Mouse (Mus musculus) kidney, postnatal 25 days (tissue): ENCODE results near the gene Rptn.
"Not testable (repeated sequence)": the region's sequence is repeated elsewhere in the genome, so short reads cannot be mapped to it uniquely, and the experiment has no call there.

Source experiments
- DNase-seq, 2 experiments: peaks; one replicate each; pipeline ENCODE4 v3.0.0; 2021; ENCODE audit warnings: mixed read lengths in 2 of 2

Gene Rptn

DNA sequence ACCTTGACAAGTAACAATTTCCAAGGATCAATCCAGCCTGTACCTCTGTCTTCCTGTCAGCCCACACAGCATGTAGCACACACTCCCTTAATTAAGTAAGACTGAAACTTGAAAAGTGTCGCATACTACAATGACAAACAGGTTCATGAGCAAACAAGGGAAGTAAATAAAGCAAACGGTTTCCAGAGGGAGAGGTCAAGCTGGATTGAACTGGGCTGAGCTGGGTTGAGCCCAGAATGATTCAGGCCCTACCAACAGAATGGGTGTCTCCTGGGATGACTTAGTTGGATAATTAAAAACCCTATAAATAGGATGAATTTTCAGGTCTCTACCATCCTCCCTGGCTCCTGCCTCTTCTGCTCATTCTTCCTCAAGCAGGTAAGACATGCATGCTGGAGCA, at the start of gene Rptn:
Gene Rptn, plus strand, starts transcription at position 334 of the 400 bp plus-strand sequence.
- DNase-seq, result no peak

DNA sequence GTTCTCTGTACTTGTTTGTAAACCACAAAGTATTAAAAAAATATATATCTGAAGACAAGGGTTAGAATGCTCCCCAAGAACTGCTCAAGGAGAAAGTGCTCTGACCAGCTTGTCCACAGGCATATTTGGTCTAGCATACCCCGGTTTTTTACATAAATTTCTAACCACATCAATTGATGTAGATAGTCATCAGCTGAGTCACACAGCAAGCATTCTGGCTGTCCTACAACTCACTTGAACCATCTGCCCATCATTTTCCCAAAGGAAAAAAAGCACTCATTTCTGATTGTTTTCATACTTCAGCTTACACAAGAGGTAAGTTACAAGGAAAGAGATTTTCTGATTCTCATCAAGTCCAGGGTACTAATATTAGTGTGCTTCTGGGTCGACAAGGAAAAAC, 46.6 kb upstream of the Rptn start:
- DNase-seq, result no peak

DNA sequence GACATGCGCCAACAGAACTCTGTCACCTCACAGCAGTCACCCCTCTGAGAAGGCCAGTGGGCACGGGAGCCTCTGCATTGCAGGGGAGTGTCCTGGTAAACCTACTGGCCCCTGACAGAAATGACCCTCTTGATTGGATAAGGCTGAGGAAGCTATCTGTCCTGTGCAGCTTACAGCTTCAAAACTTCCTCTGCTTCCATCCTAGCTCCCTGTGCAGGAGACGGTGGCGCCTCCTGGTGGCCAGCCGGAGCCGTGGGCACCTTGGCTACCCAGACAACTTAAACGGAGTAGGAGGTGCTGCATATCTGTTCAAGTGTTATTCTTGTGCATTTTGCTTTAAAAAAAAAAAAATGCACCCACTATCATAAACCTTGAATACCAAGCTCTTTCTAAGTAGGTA, 33.5 kb upstream of the Rptn start:
- peak; percentile 51 to 56 for DNase-seq

DNA sequence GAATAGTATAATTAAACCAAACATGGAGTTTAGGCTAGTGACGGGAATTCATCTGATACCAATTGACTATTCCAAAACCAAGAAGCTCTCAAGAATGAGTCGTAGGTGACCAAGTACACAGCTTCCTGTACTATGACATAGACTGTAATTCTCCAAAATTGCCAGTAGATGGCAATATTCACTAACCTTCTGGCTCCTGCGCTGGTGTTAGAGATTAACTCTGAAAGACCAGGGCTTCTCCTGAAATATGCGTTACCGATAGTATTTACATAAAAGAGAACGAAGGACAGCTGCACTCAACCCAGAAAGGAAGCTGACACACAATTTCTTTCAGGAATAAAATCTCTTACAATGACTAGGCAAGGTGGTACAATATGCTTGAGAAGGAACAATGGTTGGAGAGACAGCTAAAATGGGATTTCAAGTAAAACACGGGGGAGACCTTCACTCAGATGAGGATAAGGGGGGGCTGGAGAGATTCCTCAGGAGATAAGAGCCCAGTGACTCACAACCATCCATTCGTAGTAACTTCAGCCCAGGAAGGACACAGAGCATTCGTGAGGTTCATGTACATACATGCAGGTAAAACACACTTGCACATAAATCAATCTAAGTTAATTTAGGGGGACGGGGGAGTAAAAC, 31.4 kb upstream of the Rptn start:
- no peak for DNase-seq

DNA sequence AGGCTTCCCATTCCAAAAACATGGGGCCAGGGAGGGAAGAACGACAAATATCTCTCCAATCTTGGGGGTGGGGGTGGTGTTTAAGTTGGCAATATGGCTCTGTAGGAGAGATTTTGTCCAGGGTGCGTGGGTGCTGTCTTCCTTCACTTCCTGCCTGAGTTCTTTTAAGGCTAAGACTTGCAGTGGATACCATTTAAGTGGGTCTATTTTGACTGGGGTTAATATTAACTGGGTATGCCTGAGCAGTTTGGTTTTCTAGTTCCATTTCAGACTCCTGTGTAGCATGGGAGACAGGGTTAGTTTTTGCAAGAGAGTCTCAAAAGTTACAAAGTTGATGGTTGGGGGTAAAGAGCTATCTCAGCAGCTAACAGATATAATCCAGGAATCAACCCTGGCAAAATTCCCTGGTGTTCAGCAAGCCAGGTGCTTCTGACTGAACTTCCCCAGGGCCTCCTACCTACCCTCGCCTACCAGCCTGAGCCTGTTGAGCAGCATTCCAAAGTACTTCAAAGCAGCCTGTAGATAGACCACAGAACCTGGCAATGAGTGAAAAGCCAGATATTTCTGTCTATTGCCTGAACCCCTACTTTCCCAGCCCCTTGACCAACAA, 26.4 kb upstream of the Rptn start:
- DNase-seq, result peak; percentile 36 to 59

DNA sequence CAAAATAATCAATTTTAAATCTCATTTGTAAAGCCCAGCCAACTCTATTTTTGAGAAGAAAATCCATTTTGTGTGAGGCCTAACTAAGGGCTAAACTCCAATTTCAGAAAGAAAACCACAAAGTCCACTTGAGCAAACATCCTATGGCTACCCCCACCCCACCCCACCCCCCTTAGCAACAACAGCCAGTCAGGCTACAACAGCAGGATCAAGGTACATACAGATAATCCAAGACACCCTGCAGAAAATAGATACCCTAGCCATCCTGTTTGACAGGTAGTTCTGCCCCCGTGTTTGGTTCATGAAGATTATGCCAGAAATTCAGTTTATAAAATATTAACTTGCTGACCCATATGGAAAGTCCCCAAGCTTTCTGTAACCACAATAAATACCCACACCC, 25.3 kb upstream of the Rptn start:
- no peak for DNase-seq

DNA sequence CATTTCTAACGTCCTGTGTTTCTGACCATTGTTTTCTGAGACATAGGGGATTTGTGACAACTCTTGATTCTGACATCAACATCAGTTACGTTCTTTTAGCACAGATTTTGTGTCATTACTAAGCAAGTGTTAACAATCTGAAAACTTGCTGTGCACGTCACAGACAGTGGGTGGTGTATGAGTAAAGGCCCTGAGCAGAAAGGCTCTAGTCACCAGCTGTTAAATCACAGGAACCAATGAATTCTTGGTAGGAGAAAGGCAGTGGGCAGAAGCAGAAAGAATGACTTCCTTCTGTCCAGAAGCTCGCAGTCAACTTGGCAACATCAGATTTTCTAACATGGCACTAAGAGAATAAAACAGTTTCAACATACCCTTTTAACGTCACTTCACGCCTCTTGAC, 20.1 kb upstream of the Rptn start:
- no peak for DNase-seq

DNA sequence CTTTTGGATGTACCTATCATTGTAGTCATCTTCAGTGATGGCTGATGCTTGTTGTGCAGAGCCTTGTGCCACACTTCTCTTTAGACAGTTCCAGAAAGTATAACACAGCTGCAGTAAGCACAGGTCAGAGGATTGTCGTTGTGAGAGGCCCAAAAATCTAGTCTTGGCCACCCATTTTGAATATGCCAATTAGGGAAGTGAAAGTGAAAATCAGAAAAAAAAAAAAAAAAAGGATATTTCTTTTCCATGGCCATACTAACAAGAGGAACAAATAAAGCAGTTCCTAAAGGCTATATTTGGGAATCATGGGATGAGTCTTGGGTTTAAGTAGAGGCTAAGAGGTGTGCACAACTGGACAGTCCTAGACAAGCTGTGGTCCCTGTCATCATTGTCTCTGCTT, 18.3 kb upstream of the Rptn start:
- no peak for DNase-seq

DNA sequence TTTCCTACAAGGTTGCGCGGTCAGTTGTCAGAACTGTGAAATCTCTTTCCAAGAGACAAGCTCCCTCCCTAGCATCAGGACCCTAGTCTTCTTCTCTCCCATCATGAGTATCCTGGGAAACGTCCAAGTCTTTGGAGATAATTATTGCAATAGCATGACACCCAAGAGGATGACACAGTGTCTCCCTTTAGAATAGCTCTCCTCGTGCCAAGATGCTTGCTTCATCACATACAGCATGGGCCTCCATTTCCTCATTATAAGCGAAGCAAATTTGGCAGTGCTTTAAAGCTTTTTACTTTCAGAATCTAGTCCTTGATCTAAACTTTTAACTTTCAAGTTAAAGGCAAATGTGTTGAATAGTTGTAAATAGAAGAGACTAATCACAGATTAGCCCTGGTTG, 17.9 kb upstream of the Rptn start:
- DNase-seq, result no peak

DNA sequence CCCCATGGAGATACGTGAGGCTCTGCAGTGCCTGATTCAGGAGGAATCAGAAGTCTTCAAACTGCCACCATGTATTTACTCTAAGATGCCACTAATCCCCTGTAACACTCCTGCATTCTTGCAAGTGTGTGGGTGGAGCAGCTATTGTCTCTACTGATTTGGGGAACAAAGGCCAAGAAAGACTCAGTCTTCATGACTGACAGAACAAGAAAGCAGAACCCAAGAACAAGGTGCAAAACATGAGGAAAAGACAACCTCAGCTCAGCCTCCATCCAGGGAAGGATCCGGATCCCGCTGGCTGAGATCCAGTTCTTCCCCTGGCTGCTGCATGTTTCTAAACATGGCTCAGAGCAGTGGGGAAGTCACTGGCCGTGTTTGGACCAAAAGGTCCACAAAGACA, 15.4 kb upstream of the Rptn start:
- no peak for DNase-seq

DNA sequence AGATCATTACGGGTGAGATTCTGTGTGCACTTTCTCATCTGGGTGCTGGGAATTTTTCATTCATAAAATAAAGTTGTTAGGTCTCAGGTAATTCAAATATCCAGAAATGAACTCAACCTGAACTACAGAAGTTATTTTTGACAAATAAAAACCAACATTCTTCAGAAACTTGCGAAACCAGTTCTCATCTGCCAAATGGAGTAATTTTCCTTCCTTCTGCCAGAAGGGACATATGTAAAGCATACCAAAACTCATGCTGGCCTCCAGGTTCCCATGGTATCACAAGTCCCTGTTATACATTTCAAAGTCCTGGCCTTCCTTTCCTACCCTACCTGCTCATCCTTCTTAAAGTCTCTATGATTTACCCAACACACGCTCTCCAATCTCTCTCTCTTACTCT, 10.4 kb downstream of the Rptn start:
- DNase-seq, result no peak

DNA sequence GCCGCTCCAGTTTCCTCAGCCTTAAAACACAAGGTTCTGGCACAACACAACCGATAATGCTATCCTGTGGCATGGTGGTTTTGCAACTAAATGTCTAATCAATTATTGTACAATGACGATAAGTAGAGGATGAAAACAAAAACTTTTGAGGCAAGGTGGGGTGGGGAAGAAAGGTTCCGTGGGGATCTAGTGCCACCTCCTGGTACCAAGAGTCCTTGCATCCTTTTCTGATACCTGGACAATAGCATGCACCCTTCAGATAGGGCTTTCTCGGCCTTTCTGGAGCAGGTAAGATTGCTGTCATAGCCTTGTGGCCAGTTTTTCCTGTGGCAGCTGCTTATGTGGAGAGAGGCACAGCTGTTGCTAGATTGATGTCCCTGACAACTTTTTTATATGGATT, 13.5 kb downstream of the Rptn start:
- DNase-seq, result peak; percentile 40 to 42

DNA sequence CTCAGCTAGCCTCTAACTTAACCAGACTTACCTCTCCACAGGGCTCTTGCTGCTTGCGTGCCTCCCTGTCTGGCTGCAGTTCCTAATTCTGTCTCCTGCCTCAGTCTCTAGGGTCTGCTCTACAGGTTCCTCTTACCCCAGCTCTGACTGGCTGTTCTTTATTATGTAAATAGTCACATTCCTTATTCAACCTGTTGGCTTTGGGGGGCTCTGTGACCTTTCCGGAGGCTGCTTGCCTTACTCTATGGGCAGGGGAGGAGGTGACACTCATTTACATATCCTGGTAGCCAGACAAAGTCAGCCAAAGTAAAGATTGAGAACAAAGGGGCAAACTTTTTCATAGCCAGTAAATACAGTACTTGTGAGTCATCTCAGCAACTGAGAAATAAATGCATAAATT, 18.4 kb downstream of the Rptn start:
- DNase-seq, result no peak

DNA sequence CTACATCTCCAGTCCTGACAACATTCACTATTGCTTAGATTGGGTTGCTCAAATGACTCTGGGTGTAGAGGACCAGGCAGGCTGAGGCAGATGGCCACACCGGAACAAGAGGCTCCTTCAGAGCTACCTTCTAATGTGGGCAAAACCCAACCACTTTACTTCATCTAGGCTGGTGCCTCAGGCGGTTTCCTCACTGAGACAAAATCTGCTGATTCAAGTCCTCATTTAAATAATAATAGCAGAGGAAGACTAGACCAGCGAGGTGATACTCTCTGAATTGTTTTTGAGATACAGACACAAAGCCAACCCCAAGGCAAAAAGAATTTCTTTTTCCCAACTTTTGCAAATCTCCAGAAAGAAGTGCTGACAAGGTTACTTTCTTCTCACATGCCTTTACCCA, 38.2 kb downstream of the Rptn start:
- no peak for DNase-seq

DNA sequence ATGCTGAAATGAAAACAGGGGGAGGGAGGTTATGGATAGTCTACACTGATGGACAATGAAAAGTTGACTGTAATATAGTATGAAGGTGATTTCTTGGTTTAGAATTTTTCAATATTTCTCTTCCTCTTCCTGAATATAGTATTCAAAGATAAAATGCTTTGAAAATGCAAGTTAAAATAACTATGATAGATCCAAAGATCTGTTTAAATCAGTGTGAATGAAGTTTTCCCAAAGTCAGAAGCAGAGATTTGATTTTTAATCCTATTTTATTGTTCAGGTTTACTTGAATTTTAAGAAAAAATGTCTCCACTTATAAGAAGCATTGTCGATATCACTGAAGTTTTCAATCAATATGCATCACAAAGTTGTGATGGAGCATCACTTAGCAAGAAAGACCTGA, 48.5 kb downstream of the Rptn start, which contains the start of gene Tchh:
Gene Tchh, plus strand, starts transcription at position 301 of the 400 bp plus-strand sequence.
- no peak for DNase-seq

DNA sequence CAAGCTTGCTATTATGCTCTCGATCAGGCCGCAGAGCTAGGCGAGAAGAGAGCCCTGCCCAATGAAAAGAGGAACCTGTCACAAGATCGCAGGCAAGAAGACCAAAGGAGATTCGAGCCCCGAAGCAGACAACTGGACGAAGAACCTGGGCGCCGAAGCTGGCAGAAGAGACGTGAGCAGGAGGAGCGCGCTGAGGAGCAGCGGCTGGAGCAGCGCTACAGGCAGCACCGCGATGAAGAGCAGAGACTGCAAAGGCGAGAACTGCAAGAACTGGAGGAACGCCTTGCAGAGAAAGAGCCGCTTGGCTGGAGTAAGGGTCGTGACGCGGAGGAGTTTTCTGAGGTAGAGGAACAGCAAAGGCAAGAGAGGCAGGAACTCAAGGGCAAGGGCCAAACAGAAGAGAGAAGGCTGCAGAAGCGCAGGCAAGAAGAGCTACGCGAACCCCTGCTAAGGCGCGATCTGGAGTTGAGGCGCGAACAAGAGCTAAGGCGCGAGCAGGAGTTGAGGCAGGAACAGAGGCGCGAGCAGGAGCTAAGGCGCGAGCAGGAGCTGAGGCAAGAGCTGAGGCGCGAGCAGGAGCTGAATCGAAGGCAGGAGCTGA, 50.1 kb downstream of the Rptn start:
- peak; percentile 11 to 37 for DNase-seq

DNA sequence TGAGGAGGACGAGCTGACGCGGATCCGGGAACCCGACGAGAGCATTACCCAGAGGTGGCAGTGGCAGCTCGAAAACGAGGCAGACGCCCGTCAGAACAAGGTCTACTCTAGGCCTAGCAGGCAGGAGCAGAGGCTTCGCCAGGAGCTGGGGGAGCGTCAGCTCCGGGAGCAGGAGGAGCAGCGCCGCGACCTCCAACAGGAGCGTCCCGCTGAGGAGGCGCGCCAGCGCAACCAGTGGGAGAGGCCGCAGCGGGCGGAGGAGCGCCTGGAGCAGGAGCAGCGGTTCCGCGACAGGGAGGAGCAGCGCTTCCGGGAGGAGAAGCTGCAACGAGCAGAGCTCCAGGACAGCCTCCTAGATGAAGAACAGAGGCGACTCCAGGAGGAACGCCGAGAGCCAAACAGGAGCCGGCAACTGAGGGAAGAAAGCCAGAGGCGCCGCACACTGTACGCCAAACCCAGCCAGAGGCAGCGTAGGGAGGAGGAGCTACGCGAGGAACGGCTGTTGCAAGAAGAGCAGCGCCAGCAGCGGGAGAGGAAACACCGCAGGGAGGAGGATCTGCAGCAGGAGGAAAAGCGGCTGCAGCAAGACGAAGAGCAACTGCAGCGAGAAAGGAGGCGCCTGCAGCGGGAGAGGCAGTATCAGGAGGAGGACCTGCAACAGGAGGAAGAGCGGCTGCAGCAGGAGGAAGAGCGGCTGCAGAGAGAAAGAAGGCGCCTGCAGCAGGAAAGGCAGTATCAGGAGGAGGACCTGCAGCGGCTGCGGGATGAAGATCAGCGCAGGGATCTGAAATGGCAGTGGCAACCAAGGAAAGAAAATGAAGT, 51.1 kb downstream of the Rptn start:
- DNase-seq, result peak; percentile 67 to 86

DNA sequence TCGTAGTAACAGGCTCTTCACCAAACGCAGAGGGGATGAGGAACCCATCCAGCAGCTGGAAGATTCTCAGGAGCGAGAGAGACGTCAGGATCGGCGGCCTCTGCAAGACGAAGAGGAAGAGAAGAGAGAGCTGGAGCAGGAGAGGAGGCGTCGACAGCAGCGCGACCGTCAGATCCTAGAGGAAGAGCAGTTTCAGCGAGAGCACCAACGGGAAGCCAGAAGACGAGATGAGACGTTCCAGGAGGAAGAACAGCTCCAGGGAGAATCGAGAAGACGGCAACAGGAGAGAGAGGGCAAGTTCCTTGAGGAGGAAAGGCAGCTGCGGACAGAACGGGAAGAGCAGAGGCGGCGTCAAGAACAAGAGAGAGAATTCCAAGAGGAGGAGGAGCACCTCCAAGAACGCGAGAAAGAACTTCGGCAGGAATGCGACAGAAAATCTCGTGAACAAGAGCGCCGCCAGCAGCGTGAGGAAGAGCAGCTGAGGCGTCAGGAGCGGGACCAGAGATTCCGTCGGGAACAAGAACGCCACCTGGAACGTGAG, 51.7 kb downstream of the Rptn start:
- DNase-seq, result peak; percentile 37 to 58

DNA sequence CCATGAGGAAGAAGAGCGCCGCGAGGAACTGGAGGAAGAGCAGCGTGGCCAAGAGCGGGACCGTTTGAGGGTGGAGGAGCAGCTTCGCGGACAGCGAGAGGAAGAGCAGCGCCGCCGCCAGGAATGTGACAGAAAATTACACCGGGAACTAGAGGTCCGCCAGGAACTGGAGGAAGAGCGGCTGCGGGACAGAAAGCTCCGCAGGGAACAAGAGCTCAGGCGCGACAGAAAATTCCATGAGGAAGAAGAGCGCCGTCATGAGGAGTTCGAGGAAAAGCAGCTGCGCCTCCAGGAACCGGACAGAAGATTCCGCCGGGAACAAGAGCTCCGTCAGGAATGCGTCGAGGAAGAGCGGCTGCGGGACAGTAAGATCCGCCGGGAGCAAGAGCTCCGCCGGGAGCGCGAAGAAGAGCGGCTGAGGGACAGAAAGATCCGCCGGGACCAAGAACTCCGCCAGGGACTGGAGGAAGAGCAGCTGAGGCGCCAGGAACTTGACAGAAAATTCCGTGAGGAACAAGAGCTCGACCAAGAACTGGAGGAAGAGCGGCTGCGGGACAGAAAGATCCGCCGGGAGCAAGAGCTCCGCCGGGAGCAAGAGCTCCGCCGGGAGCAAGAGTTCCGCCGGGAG, 52.7 kb downstream of the Rptn start:
- DNase-seq, result peak; percentile 33 to 64

DNA sequence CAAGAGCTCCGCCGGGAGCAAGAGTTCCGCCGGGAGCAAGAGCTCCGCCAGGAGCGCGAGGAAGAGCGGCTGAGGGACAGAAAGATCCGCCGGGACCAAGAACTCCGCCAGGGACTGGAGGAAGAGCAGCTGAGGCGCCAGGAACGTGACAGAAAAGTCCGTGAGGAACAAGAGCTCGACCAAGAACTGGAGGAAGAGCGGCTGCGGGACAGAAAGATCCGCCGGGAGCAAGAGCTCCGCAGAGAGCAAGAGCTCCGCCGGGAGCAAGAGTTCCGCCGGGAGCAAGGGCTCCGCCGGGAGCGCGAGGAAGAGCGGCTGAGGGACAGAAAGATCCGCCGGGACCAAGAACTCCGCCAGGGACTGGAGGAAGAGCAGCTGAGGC, 53.2 kb downstream of the Rptn start:
- DNase-seq, result not testable (repeated sequence)

DNA sequence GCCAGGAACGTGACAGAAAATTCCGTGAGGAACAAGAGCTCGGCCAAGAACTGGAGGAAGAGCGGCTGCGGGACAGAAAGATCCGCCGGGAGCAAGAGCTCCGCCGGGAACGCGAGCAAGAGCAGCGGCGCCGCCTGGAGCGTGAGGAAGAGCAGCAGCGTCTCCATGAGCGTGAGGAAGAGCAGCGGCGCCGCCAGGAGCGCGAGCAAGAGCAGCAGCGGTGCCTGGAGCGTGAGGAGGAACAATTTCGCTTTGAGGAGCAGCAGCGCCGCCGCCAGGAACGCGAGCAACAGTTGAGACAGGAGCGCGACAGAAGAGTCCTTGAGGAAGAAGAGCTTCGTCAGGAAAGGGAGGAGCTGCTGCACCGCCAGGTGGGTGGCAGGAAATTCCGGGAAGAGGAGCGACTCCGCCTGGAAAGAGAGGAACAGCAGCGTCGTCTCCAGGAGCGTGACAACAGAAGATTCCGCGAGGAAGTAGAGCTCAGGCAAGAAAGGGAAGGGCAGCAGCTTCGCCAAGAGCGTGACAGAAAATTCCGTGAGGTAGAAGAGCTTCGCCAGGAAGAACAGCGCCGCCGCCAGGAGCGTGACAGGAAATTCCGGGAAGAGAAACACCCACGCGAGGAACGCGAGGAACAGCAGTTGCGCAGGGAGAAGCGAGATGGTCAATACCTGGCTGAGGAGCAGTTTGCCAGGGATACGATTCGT, 53.8 kb downstream of the Rptn start:
- DNase-seq, result peak; percentile 70 to 84
